Mouse (Mus musculus): ENCODE measurements around the gene Alkbh8.
"Not testable (repeated sequence)": the region's sequence is repeated elsewhere in the genome, so short reads cannot be mapped to it uniquely, and the experiment has no call there.

The Alkbh8 gene

GRCm38 (mm10) chr9:3334962-3335767, at the start of gene Alkbh8:
Gene Alkbh8, plus strand, starts transcription at chr9:3335140.
- peak; percentile 82 for DNase-seq (ENCODE audit: extremely low spot score)

GRCm38 (mm10) chr9:3309292-3309836, 25.6 kb upstream of the Alkbh8 start:
- no peak for DNase-seq (ENCODE audit: extremely low spot score)

GRCm38 (mm10) chr9:3310016-3310415, 24.9 kb upstream of the Alkbh8 start:
- DNase-seq (ENCODE audit: extremely low spot score), result no peak

GRCm38 (mm10) chr9:3327342-3328053, 7.4 kb upstream of the Alkbh8 start:
- DNase-seq (ENCODE audit: extremely low spot score), result not testable (repeated sequence)

GRCm38 (mm10) chr9:3328054-3328595, 6.8 kb upstream of the Alkbh8 start:
- no peak for DNase-seq (ENCODE audit: extremely low spot score)

GRCm38 (mm10) chr9:3330319-3330718, 4.6 kb upstream of the Alkbh8 start:
- no peak for DNase-seq (ENCODE audit: extremely low spot score)

GRCm38 (mm10) chr9:3330737-3331384, 4.1 kb upstream of the Alkbh8 start:
- no peak for DNase-seq (ENCODE audit: extremely low spot score)

- DNase-seq (ENCODE audit: extremely low spot score), result no peak
These were observed 1.7 kb downstream of the Alkbh8 start for GRCm38 (mm10) chr9:3336661-3337060.

GRCm38 (mm10) chr9:3345136-3345535, 10.2 kb downstream of the Alkbh8 start:
- no peak for DNase-seq (ENCODE audit: extremely low spot score)

- DNase-seq (ENCODE audit: extremely low spot score), result no peak
These were observed 11.0 kb downstream of the Alkbh8 start for GRCm38 (mm10) chr9:3345967-3346366.

- DNase-seq (ENCODE audit: extremely low spot score), result no peak
These were observed 15.1 kb downstream of the Alkbh8 start for GRCm38 (mm10) chr9:3350056-3350455.

GRCm38 (mm10) chr9:3376323-3376722, 41.4 kb downstream of the Alkbh8 start:
- DNase-seq (ENCODE audit: extremely low spot score), result not testable (repeated sequence)

- DNase-seq (ENCODE audit: extremely low spot score), result peak; percentile 82
These were observed 68.6 kb downstream of the Alkbh8 start, which contains the start of gene Cwf19l2 for GRCm38 (mm10) chr9:3403251-3404208. Gene Cwf19l2, plus strand, starts transcription at chr9:3403592.

GRCm38 (mm10) chr9:3404372-3404771, 69.4 kb downstream of the Alkbh8 start:
- DNase-seq (ENCODE audit: extremely low spot score), result peak; percentile 26

GRCm38 (mm10) chr9:3439555-3440300, 104.8 kb downstream of the Alkbh8 start:
- DNase-seq (ENCODE audit: extremely low spot score), result not testable (repeated sequence)
